Mouse (Mus musculus) megakaryocyte, embryonic 14.5 days (primary cell): ENCODE data around the gene Tex19.2.

Experiments used
- FLI1 ChIP-seq: IDR thresholded peaks from 2 replicates; pipeline ENCODE4 v1.6.1; 2012; ENCODE audit warnings: low read length, inconsistent platforms, mixed read lengths
- GATA1 ChIP-seq: IDR thresholded peaks from 3 replicates; pipeline ENCODE4 v1.6.1; 2012; ENCODE audit warnings: mixed read lengths, low read length, inconsistent platforms, borderline replicate concordance

- TF ChIP-seq FLI1 = no peak
- no peak for TF ChIP-seq GATA1
These were observed 16.1 kb upstream of the Tex19.2 start for GRCm38 (mm10) chr11:121134600-121134999.
